Mouse (Mus musculus): ENCODE data around the gene Nmur1. TPM values are rescaled to one million over a fixed set of nuclear protein-coding genes. Genes with fewer than 3 reads are reported as not detected.

Gene Nmur1
- polyA plus RNA-seq, 1 experiment from 2014 or later, result not detected

DNA sequence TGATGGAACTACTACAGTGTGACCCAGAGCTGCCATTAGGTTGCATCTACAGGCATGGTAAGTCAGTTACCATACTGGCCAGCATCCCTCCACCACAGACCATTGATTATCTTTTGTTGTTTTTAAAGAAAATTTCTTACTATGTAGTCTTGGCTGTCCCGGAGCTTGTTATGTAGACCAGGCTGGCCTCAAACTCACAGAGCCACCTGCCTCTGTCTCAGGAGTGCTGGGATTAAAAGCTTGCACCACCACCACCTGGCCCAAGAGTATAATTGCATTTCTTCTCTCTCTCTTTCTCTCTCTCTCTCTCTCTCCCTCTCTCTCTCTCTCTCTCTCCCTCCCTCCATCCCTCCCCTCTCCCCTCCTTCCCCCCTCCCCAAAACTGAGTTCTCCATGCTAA lies 1.7 kb downstream of the Nmur1 start:
- no peaks in the 10 kb centered on the region for H3K9me3 ChIP-seq (replicated peaks)
- no peak for ATAC-seq
- 0 out of 2 replicates have a peak overlapping the region, but pooled peaks have one; percentile 46 for H3K27ac ChIP-seq
- H3K4me1 ChIP-seq, result peaks cover 22% of the 10 kb centered on the region
- 69% methylated on average over 1 of the region's 1 CpGs for WGBS
- no peaks in the 10 kb centered on the region for H3K36me3 ChIP-seq (ENCODE audit: poor library complexity, severe bottlenecking)
- H3K9ac ChIP-seq, result no peak overlapping the region
- no peak overlapping the region for H3K4me2 ChIP-seq
- H3K27me3 ChIP-seq, result no peaks in the 10 kb centered on the region
- no peak overlapping the region for H3K4me3 ChIP-seq

DNA sequence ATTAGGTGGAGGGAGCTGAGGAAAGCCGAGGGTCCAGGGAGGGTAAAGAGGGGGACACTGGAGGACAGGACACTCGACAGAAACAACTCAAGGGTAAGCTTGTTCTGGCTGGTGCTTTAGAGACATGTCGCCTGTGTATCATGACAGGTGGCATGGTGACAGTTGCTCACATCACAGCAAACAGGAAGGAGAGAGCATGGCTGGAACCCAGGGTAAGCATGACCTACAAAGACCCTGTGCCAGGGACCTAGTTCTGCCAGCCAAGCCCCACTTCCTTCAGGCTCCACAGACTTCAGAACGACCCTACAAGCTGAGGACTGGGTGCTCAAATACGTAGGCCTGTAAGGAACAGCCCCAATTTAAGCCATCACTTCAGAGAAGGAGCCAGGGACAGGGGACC lies 2.1 kb downstream of the Nmur1 start:
- Histone ChIP-seq H3K4me3 (no peak overlapping the region), H3K4me2 (no peak overlapping the region), H3K27me3 (no peaks in the 10 kb centered on the region), H3K27ac (no peak overlapping the region; the same call in 1 of the 2 replicates), H3K9ac (no peak overlapping the region), H3K36me3 (ENCODE audit: poor library complexity, severe bottlenecking) (no peaks in the 10 kb centered on the region), H3K9me3 (replicated peaks) (no peaks in the 10 kb centered on the region), H3K4me1 (peaks cover 22% of the 10 kb centered on the region)
- no peak for ATAC-seq
- WGBS, result 75% methylated on average over 5 of the region's 5 CpGs

DNA sequence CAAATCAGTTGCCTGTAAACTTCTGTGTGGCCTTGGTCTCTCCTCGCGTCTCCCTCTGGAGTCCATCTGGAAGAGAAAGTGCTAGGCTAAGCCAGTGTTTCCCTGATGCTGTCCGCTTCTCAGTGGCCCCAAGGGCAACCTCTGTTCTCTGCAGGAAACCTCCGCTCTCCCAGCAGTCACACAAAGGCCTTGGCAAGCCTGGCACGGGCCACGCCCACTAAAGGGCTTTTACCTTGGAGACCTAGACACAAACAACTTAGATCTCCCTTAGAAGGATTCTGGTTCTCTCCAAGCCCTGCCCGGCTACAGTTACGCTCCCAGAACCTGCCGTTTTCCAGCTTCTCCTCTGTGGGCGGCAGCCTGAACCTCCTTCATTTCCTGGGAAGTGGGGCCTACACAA lies 5.0 kb downstream of the Nmur1 start:
- ATAC-seq, result no peak
- no peak overlapping the region for H3K4me2 ChIP-seq
- H3K9ac ChIP-seq, result no peak overlapping the region
- H3K27ac ChIP-seq, result no peak overlapping the region
- H3K4me1 ChIP-seq, result peaks cover 22% of the 10 kb centered on the region
- H3K4me3 ChIP-seq, result no peak overlapping the region
- H3K36me3 ChIP-seq (ENCODE audit: poor library complexity, severe bottlenecking), result no peaks in the 10 kb centered on the region
- 21% methylated on average over 10 of the region's 10 CpGs for WGBS
- no peaks in the 10 kb centered on the region for H3K9me3 ChIP-seq (replicated peaks)
- H3K27me3 ChIP-seq, result no peaks in the 10 kb centered on the region

DNA sequence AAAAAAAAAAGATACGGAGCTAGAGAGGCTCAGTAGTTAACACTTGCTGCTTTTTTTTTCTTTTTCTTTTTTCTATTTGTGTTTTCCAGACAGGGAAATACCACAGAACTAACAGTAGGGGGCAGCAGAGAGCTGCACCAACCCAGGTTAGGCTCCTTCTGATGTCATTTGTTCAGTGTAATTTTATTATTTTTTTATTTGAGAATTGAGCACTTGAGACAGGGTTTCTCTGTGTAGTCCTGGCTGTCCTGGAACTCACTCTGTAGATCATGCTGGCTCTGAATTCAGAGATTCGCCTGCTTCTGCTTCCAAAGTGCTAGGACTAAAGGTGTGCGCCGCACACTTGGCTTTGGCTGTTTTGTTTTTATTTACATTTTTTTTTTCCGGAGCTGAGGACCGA lies 9.7 kb downstream of the Nmur1 start:
- H3K27ac ChIP-seq, result no peak overlapping the region
- no peaks in the 10 kb centered on the region for H3K36me3 ChIP-seq (ENCODE audit: poor library complexity, severe bottlenecking)
- H3K4me2 ChIP-seq, result no peak overlapping the region
- no peaks in the 10 kb centered on the region for H3K9me3 ChIP-seq (replicated peaks)
- H3K9ac ChIP-seq, result no peak overlapping the region
- no peak for ATAC-seq
- H3K4me1 ChIP-seq, result peaks cover 6% of the 10 kb centered on the region
- no peaks in the 10 kb centered on the region for H3K27me3 ChIP-seq
- no peak overlapping the region for H3K4me3 ChIP-seq
- WGBS, result 66% methylated on average over 6 of the region's 6 CpGs

DNA sequence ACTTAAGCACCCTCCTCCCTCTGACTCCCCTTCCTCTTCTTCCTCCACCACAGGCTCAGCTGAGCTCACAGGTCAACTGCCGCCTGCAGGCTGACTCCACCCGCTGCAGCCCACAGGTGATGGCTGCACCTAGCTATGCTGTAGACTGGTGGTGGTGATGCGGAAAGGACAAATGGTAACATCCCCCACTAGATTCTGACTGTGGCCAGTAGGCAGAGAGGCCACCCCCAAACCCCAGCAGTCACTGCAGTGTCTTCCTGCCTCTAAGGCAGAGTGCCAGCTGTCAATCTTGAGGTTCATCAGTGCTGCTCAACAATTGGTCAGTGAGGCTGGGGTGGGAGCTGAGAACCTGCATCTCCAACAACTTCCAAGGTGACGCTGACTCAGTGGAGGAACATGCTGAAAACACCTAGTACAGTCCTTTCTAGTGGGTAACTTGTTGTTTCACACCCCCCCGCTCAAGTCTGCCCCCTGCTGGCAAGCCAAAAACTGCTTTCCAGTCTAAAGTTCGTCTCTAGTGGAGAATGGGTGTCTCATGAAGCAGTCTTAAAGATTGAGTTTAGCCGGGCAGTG lies 10.3 kb downstream of the Nmur1 start:
- WGBS, result 65% methylated on average over 7 of the region's 7 CpGs
- Histone ChIP-seq H3K27ac (no peak overlapping the region), H3K27me3 (no peaks in the 10 kb centered on the region), H3K4me2 (no peak overlapping the region), H3K4me1 (no peaks in the 10 kb centered on the region; the same call in 1 of the 2 replicates), H3K9ac (no peak overlapping the region), H3K9me3 (replicated peaks) (no peaks in the 10 kb centered on the region), H3K4me3 (no peak overlapping the region), H3K36me3 (ENCODE audit: poor library complexity, severe bottlenecking) (no peaks in the 10 kb centered on the region)
- ATAC-seq, result peak; percentile 13; the same call in 1 of the 2 replicates

DNA sequence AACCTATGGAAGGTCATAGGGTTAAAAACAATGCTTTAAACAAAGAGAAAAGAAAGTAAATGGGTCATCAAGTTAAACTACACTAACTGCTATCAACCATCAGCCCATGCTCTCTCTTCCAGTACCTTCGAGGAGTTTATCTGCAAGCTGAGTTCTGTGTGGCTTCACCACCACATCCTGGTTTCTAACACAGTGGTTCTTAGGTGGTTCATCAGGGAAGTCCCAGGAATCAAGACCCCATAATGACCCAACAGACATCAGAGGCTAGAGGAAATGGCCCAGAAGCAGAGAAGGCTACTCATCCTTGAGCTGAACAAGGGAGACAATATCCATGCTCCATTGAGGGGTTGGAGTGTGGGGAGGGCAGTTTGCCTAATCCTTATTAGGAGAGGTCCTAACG lies 10.9 kb downstream of the Nmur1 start:
- no peaks in the 10 kb centered on the region for H3K9me3 ChIP-seq (replicated peaks)
- H3K27me3 ChIP-seq, result no peaks in the 10 kb centered on the region
- ATAC-seq, result no peak

DNA sequence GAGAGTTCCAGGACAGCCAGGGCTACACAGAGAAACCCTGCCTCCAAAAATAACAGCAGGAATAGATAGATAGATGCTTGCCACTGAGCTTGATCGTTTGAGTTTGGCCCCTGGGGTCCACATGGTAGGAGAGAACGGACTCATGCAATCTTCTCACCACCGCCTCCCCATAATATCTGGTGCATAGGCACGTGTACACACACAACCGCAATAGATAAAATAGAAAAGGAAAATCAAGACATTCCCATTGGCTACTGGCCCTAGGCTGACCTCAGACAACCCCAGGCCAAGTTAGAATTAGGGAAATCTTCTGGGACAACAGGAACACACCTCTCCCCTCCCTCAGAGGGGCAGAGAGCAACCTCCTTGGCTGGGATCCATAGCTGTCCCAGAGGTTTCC lies 11.3 kb downstream of the Nmur1 start:
- Histone ChIP-seq H3K4me2 (no peak overlapping the region), H3K9me3 (replicated peaks) (no peaks in the 10 kb centered on the region), H3K9ac (no peak overlapping the region), H3K4me1 (no peaks in the 10 kb centered on the region), H3K4me3 (no peak overlapping the region), H3K27me3 (no peaks in the 10 kb centered on the region), H3K27ac (no peak overlapping the region), H3K36me3 (ENCODE audit: poor library complexity, severe bottlenecking) (no peaks in the 10 kb centered on the region)
- 87% methylated on average over 5 of the region's 5 CpGs for WGBS
- no peak for ATAC-seq

More for the DNA sequence above, 10.9 kb downstream of the Nmur1 start:
- Histone ChIP-seq H3K4me3 (no peak overlapping the region), H3K4me1 (no peaks in the 10 kb centered on the region), H3K36me3 (ENCODE audit: poor library complexity, severe bottlenecking) (no peaks in the 10 kb centered on the region), H3K27ac (no peak overlapping the region), H3K4me2 (no peak overlapping the region), H3K9ac (no peak overlapping the region)
- 67% methylated on average over 2 of the region's 2 CpGs for WGBS

DNA sequence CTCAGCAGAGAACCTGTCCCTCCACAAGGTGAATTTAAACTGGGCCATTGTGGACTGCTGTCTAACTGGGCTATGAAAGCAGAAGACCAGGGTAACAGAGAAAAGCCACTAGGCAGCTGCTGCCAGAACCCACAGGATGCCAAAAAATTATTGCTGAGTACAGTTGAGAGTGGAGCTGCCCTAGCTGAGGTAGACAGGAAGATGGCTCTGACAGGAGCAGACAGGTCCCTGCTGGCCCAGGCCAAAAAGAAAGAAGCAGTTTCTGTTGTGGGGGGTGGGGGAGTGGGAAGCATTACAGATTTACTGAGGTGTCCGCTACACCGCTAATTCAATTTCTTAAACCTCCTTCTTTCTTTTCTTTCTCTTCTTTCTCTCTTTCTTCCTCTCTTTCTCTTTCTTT lies 16.6 kb downstream of the Nmur1 start:
- WGBS, result 88% methylated on average over 2 of the region's 2 CpGs
- no peak for ATAC-seq

DNA sequence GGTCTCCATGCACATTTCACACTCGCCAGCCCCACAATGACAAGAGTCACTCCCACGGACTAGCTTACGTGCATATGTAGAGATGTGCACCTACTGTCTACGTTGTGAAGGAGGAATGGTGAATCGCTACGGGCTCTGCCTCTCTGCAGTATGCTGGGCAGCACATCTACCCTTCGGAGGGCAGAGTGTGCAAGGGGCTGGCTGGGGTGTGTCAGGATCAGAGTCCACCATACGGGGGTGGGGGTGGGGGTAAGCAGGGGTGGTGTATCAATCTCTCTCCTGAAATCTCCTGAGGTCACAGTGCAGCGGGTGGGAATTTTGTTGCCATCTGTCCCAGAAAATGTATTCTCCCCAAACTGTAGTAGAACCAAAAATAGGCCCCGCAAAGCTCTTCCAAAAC lies 17.5 kb downstream of the Nmur1 start:
- no peaks in the 10 kb centered on the region for H3K36me3 ChIP-seq (ENCODE audit: poor library complexity, severe bottlenecking)
- H3K4me1 ChIP-seq, result no peaks in the 10 kb centered on the region
- no peak overlapping the region for H3K4me2 ChIP-seq
- ATAC-seq, result no peak
- no peak overlapping the region for H3K4me3 ChIP-seq
- H3K27me3 ChIP-seq, result no peaks in the 10 kb centered on the region
- H3K9me3 ChIP-seq (replicated peaks), result no peaks in the 10 kb centered on the region; the same call in 1 of the 2 replicates
- WGBS, result 91% methylated on average over 10 of the region's 10 CpGs
- no peak overlapping the region for H3K9ac ChIP-seq
- no peak overlapping the region for H3K27ac ChIP-seq

More for the DNA sequence above, 16.6 kb downstream of the Nmur1 start:
- Histone ChIP-seq H3K27me3 (no peaks in the 10 kb centered on the region), H3K4me1 (no peaks in the 10 kb centered on the region), H3K4me3 (no peak overlapping the region), H3K4me2 (no peak overlapping the region), H3K9ac (no peak overlapping the region), H3K27ac (no peak overlapping the region), H3K9me3 (replicated peaks) (no peaks in the 10 kb centered on the region; the same call in 1 of the 2 replicates), H3K36me3 (ENCODE audit: poor library complexity, severe bottlenecking) (no peaks in the 10 kb centered on the region)

DNA sequence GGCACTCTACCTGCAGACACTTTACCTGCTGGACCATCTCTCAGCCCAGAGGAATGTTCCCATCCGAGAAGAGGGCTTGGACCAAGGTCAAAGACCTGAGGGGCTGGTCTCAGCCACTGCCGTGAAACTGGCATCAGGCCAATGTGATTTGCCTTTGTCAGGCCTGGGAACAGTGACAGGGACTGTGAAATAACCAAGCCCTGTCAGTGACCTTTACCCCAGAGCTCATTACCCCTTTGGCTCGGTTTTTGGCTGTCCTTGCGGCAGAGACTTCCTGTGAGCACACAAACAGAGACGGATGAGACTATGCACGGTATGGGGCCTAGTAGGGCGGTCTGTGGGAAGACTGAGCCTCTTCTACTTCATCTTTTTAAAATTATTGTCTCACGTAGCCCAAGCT lies 19.1 kb downstream of the Nmur1 start:
- Histone ChIP-seq H3K9me3 (replicated peaks) (no peaks in the 10 kb centered on the region; the same call in 1 of the 2 replicates), H3K4me2 (no peak overlapping the region), H3K36me3 (ENCODE audit: poor library complexity, severe bottlenecking) (no peaks in the 10 kb centered on the region), H3K9ac (no peak overlapping the region), H3K4me3 (no peak overlapping the region), H3K4me1 (no peaks in the 10 kb centered on the region), H3K27ac (no peak overlapping the region), H3K27me3 (no peaks in the 10 kb centered on the region)
- WGBS, result 82% methylated on average over 8 of the region's 8 CpGs
- ATAC-seq, result no peak

DNA sequence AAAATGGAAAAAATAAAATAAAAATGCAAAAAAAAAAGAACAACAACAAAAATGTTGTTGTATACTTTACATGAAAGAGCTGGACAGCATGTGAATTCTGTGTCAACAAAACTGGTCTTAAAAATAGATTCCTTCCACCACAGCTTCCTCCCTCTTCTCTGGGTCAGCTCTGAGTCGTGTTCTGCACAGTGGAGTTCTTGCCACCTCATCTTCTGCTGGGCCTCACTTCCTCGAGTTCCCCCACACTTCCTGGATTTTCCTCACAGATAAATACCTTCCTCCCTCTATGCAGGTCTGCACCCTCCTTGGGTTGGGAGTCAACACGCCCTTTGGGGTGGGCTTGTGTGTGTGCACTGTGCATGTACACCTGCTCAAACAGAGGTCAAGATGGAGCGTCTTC lies 19.7 kb downstream of the Nmur1 start:
- Histone ChIP-seq H3K9ac (no peak overlapping the region), H3K27ac (no peak overlapping the region), H3K36me3 (ENCODE audit: poor library complexity, severe bottlenecking) (no peaks in the 10 kb centered on the region), H3K4me1 (no peaks in the 10 kb centered on the region), H3K4me2 (no peak overlapping the region), H3K9me3 (replicated peaks) (no peaks in the 10 kb centered on the region; the same call in 1 of the 2 replicates), H3K27me3 (no peaks in the 10 kb centered on the region), H3K4me3 (no peak overlapping the region)
- WGBS, result 85% methylated on average over 4 of the region's 4 CpGs
- ATAC-seq, result no peak

DNA sequence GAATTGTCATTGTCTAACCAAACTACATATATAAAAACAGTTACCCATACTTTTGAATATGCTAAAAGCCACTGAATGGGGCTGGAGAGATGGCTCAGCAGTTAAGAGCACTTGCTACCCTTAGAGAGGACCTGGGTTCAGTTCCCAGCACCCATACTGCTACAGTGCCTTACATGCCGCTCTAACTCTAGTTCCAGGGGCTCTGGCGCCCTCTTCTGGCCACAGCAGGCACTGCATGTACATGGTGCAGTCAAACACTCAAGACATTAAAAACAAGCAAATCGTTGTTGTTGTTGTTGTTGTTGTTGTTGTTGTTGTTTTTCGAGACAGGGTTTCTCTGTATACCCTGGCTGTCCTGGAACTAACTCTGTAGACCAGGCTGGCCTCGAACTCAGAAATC lies 21.2 kb downstream of the Nmur1 start:
- Histone ChIP-seq H3K4me3 (no peak overlapping the region), H3K36me3 (ENCODE audit: poor library complexity, severe bottlenecking) (no peaks in the 10 kb centered on the region), H3K4me1 (no peaks in the 10 kb centered on the region), H3K4me2 (no peak overlapping the region), H3K27me3 (no peaks in the 10 kb centered on the region), H3K27ac (no peak overlapping the region), H3K9me3 (replicated peaks) (no peaks in the 10 kb centered on the region; the same call in 1 of the 2 replicates), H3K9ac (no peak overlapping the region)
- no peak for ATAC-seq
- 60% methylated on average over 5 of the region's 5 CpGs for WGBS

DNA sequence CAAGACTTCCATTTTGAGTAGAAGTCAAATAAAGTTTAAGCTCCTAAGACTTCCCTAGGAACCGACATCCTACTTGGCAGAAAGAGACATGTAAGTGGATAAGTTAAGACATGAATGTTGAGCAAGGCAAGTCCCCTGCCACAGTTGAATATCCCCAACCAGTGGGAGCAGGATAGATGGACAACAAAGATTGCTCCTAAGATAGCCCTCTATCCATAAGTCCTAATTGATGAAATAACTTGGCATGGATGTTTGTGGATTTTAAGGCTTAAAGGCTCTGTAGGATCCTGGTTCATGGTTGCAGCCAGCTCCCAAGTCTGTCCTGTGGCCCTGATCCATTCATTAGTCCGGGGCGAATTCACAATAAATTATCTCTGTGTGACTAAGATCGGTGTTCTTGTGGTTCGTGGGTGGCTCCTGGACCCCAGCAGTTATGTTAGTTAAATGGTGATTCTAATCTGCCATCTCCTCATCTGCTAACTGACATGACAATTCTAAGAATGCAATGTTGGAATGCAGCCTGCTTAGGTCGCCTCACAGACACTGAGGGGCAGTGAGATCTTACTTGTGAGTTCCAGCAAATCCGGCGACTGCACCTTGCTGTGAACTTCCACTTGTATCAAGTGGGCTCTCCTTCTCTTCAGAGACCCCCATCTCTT lies 25.8 kb downstream of the Nmur1 start:
- Histone ChIP-seq H3K36me3 (ENCODE audit: poor library complexity, severe bottlenecking) (no peaks in the 10 kb centered on the region), H3K9ac (no peak overlapping the region), H3K4me1 (no peaks in the 10 kb centered on the region), H3K9me3 (replicated peaks) (no peaks in the 10 kb centered on the region; the same call in 1 of the 2 replicates), H3K27me3 (no peaks in the 10 kb centered on the region), H3K4me3 (no peak overlapping the region), H3K4me2 (no peak overlapping the region), H3K27ac (no peak overlapping the region)
- WGBS, result 84% methylated on average over 8 of the region's 8 CpGs
- no peak for ATAC-seq

Measured in forebrain, embryonic 13.5 days (tissue).